Mouse (Mus musculus): Measurements from ENCODE around the gene Hipk4. TPM values are rescaled to one million over a fixed set of nuclear protein-coding genes. Genes with fewer than 3 reads are reported as not detected.
A peak's percentile ranks its signal among the peaks of the same experiment; 100 is the strongest.

Hipk4 gene
- polyA plus RNA-seq, 1 experiment from 2014 or later = 0.23 TPM

- H3K4me3 ChIP-seq (ENCODE audit: low read depth, low read length) = no peak overlapping the region
- ATAC-seq (ENCODE audit: low FRiP score, low TSS enrichment) (peak; percentile 12; the same call in 1 of the 2 replicates), DNase-seq (ENCODE audit: low spot score) (no peak)
- H3K27ac ChIP-seq (replicated peaks) = peak overlapping the region; percentile 24; the same call in 1 of the 2 replicates
- H3K27me3 ChIP-seq (ENCODE audit: control insufficient read depth, insufficient read depth, low read length) = no peaks in the 10 kb centered on the region
- TF ChIP-seq EP300 (optimal IDR thresholded peaks at IDR 0.05) = no peak
- TF ChIP-seq CTCF (IDR thresholded peaks at IDR 0.05; ENCODE audit: low read depth) = no peak
- H3K4me2 ChIP-seq (replicated peaks; ENCODE audit: low read depth) = no peak overlapping the region
- WGBS = 47% methylated on average over 8 of the region's 8 CpGs
- H3K36me3 ChIP-seq (ENCODE audit: control insufficient read depth, insufficient read depth, low read length) = peaks cover 13% of the 10 kb centered on the region
- peak overlapping the region; percentile 18; the same call in 1 of the 2 replicates for H3K9ac ChIP-seq (ENCODE audit: low read length)
- no peaks in the 10 kb centered on the region for H3K4me1 ChIP-seq (replicated peaks; ENCODE audit: control insufficient read depth, insufficient read depth)
- H3K9me3 ChIP-seq (ENCODE audit: control insufficient read depth, low read length) = no peaks in the 10 kb centered on the region
Measured at GRCm38 (mm10) chr7:27560291-27560887, 37.3 kb downstream of the Hipk4 start.

- Histone ChIP-seq H3K9ac (ENCODE audit: low read length) (no peak overlapping the region; the same call in 1 of the 2 replicates), H3K4me1 (replicated peaks; ENCODE audit: control insufficient read depth, insufficient read depth) (no peaks in the 10 kb centered on the region), H3K4me3 (ENCODE audit: low read depth, low read length) (no peak overlapping the region), H3K27ac (replicated peaks) (no peak overlapping the region), H3K27me3 (ENCODE audit: control insufficient read depth, insufficient read depth, low read length) (no peaks in the 10 kb centered on the region), H3K4me2 (replicated peaks; ENCODE audit: low read depth) (no peak overlapping the region), H3K9me3 (ENCODE audit: control insufficient read depth, low read length) (no peaks in the 10 kb centered on the region), H3K36me3 (ENCODE audit: control insufficient read depth, insufficient read depth, low read length) (peaks cover 16% of the 10 kb centered on the region)
- no peak for DNase-seq (ENCODE audit: low spot score)
- TF ChIP-seq EP300 (optimal IDR thresholded peaks at IDR 0.05) (no peak), CTCF (IDR thresholded peaks at IDR 0.05; ENCODE audit: low read depth) (no peak)
- WGBS = 100% methylated on average over 1 of the region's 1 CpGs
- no peak for ATAC-seq (ENCODE audit: low FRiP score, low TSS enrichment)
Measured at GRCm38 (mm10) chr7:27560978-27561377, 37.9 kb downstream of the Hipk4 start.

GRCm38 (mm10) chr7:27569580-27570224 lies 46.6 kb downstream of the Hipk4 start:
- WGBS = 64% methylated on average over 5 of the region's 5 CpGs
- no peak overlapping the region for H3K4me2 ChIP-seq (replicated peaks; ENCODE audit: low read depth)
- no peak for DNase-seq (ENCODE audit: low spot score)
- H3K27ac ChIP-seq (replicated peaks) = 0 out of 2 replicates have a peak overlapping the region, but pooled peaks have one; percentile 24
- H3K9me3 ChIP-seq (ENCODE audit: control insufficient read depth, low read length) = no peaks in the 10 kb centered on the region
- H3K36me3 ChIP-seq (ENCODE audit: control insufficient read depth, insufficient read depth, low read length) = peaks cover 24% of the 10 kb centered on the region
- ATAC-seq (ENCODE audit: low FRiP score, low TSS enrichment) = peak; percentile 72; the same call in 1 of the 2 replicates
- no peaks in the 10 kb centered on the region for H3K27me3 ChIP-seq (ENCODE audit: control insufficient read depth, insufficient read depth, low read length)
- TF ChIP-seq CTCF (IDR thresholded peaks at IDR 0.05; ENCODE audit: low read depth) (0 out of 2 replicates have a peak, but pooled peaks have one; percentile 3), EP300 (optimal IDR thresholded peaks at IDR 0.05) (peak; percentile 86)
- no peaks in the 10 kb centered on the region for H3K4me1 ChIP-seq (replicated peaks; ENCODE audit: control insufficient read depth, insufficient read depth)
- no peak overlapping the region for H3K4me3 ChIP-seq (ENCODE audit: low read depth, low read length)
- no peak overlapping the region for H3K9ac ChIP-seq (ENCODE audit: low read length)

GRCm38 (mm10) chr7:27572133-27572532 lies 49.1 kb downstream of the Hipk4 start:
- 74% methylated on average over 4 of the region's 4 CpGs for WGBS
- no peak overlapping the region for H3K9ac ChIP-seq (ENCODE audit: low read length)

GRCm38 (mm10) chr7:27574124-27574880 lies 51.2 kb downstream of the Hipk4 start:
- Histone ChIP-seq H3K36me3 (ENCODE audit: control insufficient read depth, insufficient read depth, low read length) (peaks cover 20% of the 10 kb centered on the region), H3K4me2 (replicated peaks; ENCODE audit: low read depth) (no peak overlapping the region), H3K9ac (ENCODE audit: low read length) (no peak overlapping the region), H3K9me3 (ENCODE audit: control insufficient read depth, low read length) (no peaks in the 10 kb centered on the region), H3K4me1 (replicated peaks; ENCODE audit: control insufficient read depth, insufficient read depth) (no peaks in the 10 kb centered on the region), H3K27me3 (ENCODE audit: control insufficient read depth, insufficient read depth, low read length) (no peaks in the 10 kb centered on the region), H3K4me3 (ENCODE audit: low read depth, low read length) (no peak overlapping the region), H3K27ac (replicated peaks) (no peak overlapping the region)
- TF ChIP-seq CTCF (IDR thresholded peaks at IDR 0.05; ENCODE audit: low read depth) (no peak), EP300 (optimal IDR thresholded peaks at IDR 0.05) (no peak)
- ATAC-seq (ENCODE audit: low FRiP score, low TSS enrichment) = no peak
- 85% methylated on average over 14 of the region's 14 CpGs for WGBS
- no peak for DNase-seq (ENCODE audit: low spot score)

More at GRCm38 (mm10) chr7:27572133-27572532, 49.1 kb downstream of the Hipk4 start:
- peak; percentile 66 for ATAC-seq (ENCODE audit: low FRiP score, low TSS enrichment)
- no peak for TF ChIP-seq CTCF (IDR thresholded peaks at IDR 0.05; ENCODE audit: low read depth)
- TF ChIP-seq EP300 (optimal IDR thresholded peaks at IDR 0.05) = no peak
- DNase-seq (ENCODE audit: low spot score) = peak; percentile 51
- no peak overlapping the region for H3K4me2 ChIP-seq (replicated peaks; ENCODE audit: low read depth)
- no peaks in the 10 kb centered on the region for H3K4me1 ChIP-seq (replicated peaks; ENCODE audit: control insufficient read depth, insufficient read depth)
- peaks cover 22% of the 10 kb centered on the region for H3K36me3 ChIP-seq (ENCODE audit: control insufficient read depth, insufficient read depth, low read length)
- no peak overlapping the region for H3K4me3 ChIP-seq (ENCODE audit: low read depth, low read length)
- H3K27me3 ChIP-seq (ENCODE audit: control insufficient read depth, insufficient read depth, low read length) = no peaks in the 10 kb centered on the region
- no peaks in the 10 kb centered on the region for H3K9me3 ChIP-seq (ENCODE audit: control insufficient read depth, low read length)
- no peak overlapping the region for H3K27ac ChIP-seq (replicated peaks)
